Mouse (Mus musculus) cortical plate, adult 2 months (tissue): ENCODE data around the gene Mcrip1.

Experiments used
- CTCF ChIP-seq: fragments of 200-500 bp; IDR thresholded peaks from 2 replicates; pipeline ENCODE4 v1.5.1; 2011; ENCODE audit warnings: mild to moderate bottlenecking, control low read depth, low read length; ENCODE audit not compliant: insufficient read depth; ENCODE audit errors: extremely low read depth
- POLR2A ChIP-seq: fragments of 200-500 bp; IDR thresholded peaks from 2 replicates; pipeline ENCODE4 v1.6.1; 2011; ENCODE audit warnings: mild to moderate bottlenecking, low read length, control low read depth; ENCODE audit not compliant: insufficient read depth; ENCODE audit errors: extremely low read depth

GRCm38 (mm10) chr11:120497436-120497835, 52.1 kb downstream of the Mcrip1 start:
- no peak for TF ChIP-seq POLR2A
- TF ChIP-seq CTCF, result no peak
